Mouse (Mus musculus) heart, adult 8-10 months (tissue): Measurements from ENCODE around the gene Gcnt3. TPM values are rescaled to one million over a fixed set of nuclear protein-coding genes. Genes with fewer than 3 reads are reported as not detected.
"Not testable (repeated sequence)": the region's sequence is repeated elsewhere in the genome, so short reads cannot be mapped to it uniquely, and the experiment has no call there.

Experiments
- DNase-seq: peaks from one replicate; pipeline ENCODE4 v3.0.0; 2022; ENCODE audit warnings: low spot score
- total RNA-seq, 4 experiments: library from RNA; stranded (reverse); gene quantifications; 2 replicates each; pipeline ENCODE4 v1.2.4; 2022

The Gcnt3 gene
- total RNA-seq, 4 experiments from 2014 or later, result 0.09 to 0.14 TPM; not detected in 2

DNA sequence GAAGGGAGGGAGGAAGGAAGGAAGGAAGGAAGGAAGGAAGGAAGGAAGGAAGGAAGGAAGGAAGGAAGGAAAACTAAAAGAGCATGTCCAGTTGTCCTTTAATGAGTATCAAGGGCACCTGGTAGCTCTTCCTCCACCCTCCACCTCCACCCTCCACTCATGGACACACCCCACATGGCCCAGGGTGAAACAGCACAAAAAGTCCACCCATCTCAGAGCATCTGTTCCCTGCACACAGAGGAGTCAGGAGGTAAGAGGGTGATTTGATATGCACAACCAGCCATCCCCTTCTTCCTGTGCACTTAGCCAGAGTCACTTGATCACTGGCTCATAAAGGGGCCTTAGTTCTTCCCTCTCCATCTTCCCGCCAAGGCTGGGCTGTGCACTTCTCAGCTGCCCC is 5.0 kb upstream of the Gcnt3 start:
- no peak for DNase-seq

DNA sequence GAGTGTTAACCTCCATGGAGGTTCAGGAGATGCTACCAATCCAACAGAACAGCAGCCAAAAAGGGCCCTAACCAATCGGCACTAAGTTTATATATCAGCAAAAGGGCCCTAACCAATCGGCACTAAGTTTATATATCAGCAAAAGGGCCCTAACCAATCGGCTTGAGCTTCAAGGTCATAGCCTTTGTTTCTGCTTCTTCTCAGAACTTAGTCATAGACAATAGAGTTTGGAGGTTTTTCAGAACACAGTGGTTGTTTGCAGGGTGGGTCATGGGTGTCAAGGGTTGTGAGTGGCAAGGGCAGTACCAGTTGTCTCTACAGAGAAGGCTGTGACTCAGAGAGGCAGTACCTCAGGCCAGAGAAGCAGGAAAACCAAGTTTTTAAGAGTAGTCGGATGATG is 4.2 kb upstream of the Gcnt3 start:
- no peak for DNase-seq

DNA sequence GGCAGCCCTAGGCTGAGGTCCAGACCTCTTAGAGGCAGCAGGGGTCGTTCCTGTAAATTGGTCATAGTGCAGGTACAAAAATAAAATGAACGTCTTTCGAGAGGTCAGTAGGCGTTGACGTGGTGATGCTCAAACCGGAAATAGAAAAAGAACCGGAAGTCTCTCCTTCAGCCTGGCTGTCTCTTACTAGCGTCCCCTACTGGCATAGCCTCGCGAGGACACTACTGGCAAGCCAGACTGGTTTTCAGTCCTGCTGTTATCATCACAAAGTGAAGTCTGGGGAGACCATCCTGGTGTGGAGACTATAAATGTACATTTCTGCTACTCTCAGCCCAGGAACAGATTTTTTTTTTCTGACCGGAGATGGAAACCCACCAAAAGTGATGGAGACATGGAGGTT is 2.7 kb upstream of the Gcnt3 start:
- DNase-seq, result no peak

DNA sequence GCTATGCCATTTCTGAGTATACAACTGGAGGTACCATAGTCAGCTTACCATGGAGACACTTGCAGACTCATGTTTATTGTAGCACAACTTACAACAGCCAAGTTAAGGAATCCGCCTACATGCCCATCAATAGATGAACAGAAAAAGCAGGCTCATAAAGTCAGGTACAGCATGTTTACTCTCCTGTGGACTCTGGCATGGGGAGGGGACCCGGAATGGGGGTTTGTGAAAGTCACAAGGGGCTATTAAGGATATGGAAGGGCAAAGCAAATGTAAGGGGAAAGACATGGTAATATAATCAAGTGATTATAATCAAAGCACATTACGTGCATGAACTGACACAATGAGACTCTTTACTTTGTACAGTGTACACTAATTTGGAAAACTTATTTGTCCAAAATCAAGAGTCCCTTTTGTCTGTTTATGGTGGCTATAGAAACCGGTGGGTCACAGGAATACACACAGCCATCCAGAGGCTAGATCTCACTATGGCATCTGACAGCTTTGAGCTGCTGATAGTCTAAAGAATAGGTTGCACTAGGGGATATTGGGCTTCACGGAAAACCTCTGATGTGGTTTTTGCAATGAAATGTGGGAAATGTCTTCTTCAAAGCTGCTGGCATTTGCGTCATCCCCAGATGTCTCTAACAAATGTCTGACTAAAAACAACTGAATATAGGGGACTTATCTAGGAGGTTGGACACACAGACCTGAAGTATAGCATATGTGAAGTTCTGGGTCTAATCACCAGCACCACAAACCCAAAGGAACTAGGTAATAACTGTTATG is 1.9 kb upstream of the Gcnt3 start:
- DNase-seq, result no peak

DNA sequence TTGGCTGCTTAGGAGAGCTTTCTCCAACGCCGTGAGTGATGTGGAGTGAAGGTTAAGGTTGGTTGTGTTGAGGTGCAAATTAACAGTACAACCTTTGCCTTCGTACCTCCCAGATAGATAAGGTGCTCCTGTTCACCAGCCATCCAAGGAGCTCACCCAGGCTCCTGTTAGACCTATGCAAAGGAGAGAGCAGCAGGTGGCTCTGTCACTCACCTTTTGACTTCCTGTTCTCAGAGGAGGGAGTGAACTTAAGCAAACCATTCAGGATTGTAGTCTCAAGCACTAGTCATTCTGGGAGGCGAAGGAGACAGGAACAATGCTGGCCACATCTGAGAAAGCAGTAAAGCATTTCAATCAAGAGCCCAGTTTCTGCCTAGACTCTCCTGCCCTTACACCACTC is 1.2 kb downstream of the Gcnt3 start:
- DNase-seq, result no peak

DNA sequence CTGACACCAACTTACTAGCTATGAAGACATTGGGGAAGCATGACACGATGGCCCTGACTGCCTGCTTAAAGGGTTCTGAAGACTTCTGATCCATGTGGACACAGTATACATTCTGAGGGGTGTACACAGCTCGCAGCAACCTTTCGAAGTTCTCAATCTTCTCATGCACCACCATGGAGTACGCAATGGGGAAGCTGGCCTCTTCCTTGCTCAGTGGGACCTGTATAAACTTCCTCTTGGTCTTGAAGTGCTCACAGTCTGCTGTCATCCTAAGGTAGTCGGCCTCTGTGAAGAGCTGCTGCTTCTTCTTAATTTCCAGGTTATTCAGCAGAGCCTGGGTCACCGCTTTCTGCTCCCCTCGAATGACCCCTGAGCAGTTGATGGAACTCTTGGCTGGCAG is 3.2 kb downstream of the Gcnt3 start:
- no peak for DNase-seq

DNA sequence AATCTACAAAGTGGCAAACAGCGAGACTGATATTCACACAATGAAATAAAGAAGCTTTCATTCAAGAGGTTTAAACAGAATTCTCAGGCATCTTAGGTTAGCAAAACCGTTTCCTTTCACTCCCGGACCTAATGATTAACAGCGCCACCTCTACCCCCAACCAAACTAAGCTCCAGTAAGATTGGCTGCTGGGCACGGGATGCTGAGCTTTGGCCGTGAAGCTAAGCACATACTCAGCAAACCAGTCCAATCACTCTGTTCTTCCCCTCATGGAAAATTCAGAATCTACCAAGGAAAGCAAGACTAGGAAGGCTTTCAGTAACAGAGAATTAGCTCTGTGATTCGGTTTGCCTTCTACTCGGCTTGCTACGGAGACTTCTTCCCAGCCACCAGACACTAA is 4.8 kb downstream of the Gcnt3 start:
- no peak for DNase-seq

DNA sequence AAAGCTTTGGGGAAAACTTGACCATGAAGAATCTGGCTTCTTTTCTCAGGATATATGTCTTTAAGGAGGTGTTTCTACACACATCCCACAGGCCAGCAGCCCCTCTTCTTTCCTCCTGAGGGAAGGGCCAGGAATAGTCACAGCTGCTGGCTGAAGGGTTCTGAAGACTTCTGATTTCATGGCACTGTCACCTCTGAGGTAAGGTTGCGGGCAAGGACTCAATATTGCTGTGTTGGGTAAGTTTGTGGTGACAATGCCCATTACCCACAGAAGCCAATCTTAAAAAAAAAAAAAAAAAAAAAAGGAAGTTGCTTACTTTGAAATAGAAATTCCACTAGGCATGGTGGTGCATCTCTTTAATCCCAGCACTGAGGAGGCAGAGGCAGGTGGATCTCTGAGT is 5.7 kb downstream of the Gcnt3 start:
- no peak for DNase-seq

DNA sequence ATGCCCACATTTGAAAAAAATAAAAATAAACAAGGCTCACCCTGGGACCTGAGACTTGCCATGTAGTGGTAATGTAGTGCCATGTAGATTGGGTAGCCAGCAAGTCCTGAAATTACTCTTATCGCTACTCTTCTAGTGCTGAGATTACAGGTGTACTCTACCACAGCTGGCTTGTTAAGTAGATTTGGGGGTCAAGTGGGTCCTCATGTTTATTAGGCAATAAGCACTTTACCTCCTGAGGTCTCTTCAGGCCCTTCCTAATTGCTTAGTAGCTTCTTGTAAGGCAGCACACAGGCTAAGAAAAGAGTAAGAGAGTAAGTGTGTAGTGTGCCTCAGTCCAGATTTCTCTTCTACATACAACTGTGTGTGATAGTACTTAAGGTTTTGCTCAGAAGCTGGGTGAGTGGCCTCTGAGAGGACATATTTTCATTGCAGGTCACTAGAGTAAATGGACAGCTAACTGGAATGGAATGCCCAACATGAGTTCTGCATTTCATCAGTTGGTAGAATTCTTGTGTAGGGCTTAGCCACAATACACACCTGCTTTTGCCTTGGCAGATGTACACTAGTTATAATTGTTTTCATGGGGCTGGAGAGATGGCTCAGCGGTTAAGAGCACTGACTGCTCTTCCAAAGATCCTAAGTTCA is 12.4 kb downstream of the Gcnt3 start:
- no peak for DNase-seq

DNA sequence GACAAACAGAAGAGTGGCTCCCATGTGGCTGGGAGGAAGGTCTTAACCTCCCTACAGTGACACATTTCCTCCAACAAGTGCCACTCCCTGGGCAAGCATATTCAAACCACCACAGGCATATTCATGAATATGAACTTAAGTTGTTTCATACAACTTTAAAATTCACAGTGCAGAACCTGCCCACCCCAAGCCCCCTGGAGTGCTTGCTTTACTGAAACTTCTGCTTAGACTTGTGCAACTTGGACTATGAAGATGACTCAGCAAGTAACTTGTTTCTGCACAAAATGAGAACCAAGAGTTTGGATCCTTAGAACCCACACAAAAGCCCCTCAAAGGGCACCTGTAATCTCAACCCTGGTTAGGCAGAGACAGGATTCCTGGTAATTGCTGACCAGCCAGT is 13.2 kb downstream of the Gcnt3 start:
- DNase-seq, result no peak

DNA sequence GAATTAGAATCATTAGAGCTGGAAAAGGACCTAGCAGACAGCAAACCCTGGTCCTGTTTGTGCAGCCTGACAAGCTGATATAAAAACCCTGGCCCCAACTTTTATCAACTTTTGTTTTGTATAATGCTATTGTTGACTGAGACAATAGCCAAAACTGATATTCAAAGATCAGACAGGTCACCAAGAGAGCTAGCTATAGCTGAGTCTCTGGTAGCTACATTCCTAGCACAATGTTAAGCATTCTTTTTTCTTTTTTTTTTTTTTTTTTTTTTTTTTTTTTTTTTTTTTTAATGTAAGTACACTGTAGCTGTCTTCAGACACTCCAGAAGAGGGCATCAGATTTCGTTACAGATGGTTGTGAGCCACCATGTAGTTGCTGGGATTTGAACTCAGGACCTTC is 14.3 kb downstream of the Gcnt3 start:
- not testable (repeated sequence) for DNase-seq

DNA sequence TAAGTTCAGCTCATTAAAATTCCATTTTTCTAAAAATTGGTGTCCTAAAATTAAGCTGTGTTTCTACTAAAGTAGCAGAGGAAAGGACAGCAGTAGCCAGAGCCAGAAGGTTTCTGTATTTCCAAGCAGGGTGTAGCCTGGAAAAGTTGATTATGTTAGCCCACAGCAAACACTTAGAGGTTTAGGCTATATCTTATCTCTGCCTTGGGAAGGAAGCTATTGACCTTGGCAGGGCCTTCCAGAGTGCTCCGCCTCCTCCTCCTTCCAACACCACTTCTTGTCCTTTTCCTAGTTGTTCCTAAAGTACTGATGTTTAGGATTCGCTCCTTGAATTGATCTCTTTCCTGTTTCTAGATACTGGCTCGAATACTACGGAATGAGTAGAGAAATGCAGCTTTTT is 15.8 kb downstream of the Gcnt3 start:
- peak; percentile 54 for DNase-seq

DNA sequence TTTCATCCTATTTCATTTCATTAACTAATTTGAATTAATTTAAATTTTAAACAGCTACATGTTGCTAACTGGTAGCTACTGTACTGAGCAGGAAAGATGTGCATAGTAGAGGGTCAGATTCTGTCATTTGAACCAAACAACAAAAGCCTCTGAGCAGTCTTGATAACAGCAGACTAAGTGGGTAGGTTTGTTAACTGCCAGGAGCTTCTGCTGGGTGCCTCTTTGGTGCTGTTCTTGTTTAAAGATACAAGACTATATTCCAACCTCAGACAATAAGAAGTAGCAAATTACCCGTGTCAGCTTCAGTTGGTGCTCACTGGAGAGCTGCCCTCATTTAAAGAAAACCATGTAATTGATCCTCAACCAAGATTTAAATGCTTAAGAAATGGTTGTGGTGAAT is 16.3 kb downstream of the Gcnt3 start:
- DNase-seq, result no peak

DNA sequence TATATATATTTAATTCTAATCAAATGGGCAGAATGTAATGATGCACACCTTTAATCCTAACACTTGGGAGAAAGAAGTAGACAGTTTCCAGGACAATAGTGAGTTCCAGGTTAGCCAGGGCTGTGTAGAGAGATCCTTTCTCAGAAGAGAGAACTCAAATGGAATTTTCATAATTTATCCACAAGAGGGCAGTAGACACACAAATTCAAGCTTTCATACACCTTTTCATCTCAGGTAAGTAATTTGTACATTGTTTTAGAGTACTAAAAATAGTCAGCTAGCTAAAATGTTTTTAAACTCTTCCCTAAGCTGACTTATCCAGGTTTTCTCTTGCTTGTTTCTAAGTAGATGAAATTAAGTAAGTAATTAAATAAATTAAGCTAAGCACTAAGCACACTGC is 19.0 kb downstream of the Gcnt3 start:
- no peak for DNase-seq

DNA sequence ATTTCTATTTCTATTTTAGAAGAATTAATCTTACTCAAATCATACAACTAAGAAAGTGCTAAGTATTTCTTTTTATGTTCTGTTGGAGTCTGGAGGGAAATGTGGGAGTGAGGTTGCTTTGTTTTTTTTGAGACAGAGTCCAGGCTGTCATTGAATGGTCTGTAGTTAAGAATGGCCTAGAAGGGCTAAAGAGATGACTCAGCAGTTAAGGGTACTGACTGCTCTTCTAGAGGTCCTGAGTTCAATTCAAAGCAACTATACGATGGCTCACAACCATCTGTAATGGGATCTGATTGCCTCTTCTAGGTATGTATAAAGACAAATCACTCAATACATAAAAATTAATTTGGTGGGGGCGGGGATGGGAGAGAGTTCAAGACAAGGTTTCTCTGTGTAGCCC is 22.3 kb downstream of the Gcnt3 start:
- no peak for DNase-seq

DNA sequence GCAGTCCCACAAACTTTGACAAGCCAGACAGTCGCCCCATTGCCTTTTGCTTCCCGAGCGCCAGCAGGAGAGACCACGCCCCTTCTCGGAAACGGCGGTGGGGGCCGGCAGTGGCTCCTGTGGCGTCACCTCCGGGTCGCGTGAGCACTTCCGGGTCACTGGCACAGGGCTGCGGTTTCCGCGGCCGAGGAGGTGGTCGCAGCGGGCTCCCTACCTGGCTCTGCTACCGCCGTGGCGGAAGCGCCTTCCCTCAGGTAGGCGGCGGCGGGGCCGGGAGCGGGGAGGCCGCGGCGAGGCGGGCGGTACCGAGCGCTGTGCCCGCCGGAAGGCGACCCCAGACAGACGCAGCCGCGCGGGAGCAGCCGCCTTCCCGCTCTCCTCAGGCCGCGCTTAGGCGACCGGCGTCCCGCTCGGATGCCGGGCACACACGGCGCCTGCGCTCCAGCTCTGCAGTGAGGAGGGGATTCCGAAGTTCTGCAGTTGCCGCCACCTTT is 25.4 kb downstream of the Gcnt3 start, which contains the start of gene Gtf2a2:
Gtf2a2 (plus strand) TSS at position 143 of the 494 bp plus-strand sequence.
- peak; percentile 89 for DNase-seq

DNA sequence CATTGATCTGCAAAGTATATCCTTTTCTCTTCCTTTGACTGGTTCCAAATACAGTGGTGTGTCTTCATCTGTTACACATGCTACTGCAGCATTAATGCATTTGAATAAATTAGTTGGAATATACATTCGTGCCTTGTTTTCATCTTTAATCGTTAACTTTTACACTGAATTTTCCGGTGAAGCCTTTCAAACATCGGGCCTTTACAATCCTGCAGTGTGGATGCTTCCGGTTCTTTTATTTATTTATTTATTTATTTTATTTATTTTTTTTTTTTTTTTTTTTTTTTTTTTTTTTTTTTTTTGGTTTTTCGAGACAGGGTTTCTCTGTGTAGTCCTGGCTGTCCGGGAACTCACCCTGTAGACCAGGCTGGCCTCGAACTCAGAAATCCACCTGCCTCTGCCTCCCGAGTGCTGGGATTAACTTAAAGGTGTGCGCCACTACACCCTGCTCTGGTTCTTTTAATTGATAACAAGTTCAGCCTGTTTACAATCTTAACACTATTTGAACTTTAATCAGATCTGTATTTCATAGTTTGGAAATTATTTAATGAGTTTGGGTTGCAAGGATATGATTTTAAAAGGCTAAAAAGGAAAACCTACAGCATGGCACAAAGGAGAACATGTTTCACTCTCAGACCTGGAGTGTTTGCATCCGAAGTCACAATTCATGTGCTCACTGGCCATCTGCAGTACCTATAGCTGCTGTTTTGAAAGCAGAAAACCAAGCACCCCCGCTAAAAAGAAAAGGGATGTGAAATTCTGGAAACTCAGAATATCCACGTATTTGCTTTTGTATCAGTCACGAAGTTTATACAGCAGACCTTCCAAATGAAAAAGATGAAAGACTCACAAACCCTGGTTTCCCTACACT is 26.1 kb downstream of the Gcnt3 start:
- no peak for DNase-seq

DNA sequence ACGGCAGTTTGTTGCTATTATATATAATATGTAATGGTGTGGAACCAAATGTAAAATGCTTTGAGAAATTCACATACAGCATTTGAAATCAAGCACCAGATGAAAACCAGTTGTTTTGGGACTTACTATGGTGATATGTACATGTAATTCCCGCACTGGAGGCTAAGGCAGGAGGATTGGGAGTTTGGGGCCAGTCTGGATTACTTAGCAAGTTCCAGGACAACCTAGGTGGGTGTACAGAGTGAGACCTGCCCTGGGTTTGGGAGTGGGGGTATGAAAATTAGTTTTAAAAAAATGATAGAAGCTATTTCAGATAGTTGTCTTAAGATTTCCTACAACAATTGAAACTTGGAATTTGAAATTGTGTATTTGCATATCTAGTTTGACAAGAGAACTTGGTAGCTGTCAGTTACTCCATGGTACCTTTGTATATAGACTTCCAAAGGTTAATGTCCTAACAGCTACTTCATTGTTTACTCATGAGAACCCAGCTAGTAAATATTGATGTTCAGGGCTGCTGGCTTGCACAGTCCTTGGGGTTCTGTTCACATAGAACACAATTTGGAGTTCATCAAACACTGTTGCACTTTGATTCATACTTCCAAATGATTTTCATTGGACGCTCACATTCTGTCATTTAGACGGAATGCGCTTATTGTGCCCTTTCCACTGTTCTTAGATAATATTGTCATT is 27.0 kb downstream of the Gcnt3 start:
- DNase-seq, result no peak

DNA sequence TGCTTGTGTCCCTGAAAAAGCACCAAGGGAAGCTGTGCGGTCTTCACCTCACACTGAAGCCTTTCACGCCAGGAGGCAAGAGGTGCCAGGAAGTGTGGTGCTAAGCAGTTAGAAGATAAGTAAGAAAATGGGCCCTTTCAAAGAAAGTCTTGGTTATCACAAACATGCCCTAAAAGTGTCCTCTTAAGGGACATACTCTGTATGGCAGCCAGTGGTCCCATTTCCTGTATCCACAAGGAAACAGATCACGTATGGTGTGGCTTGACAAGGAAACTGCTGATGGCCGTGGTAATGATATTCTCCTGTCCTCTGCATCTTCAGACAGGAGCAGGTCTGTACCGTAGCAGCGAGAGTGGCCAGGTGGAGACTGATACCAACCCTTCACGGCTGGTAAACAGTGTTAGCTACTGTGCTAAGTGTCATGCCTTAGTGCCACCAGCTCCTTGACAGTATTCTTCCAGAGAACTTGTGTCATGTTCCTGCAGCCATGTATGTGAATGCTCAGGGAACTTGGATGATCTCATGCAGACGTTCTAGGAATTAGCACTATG is 28.1 kb downstream of the Gcnt3 start:
- no peak for DNase-seq

DNA sequence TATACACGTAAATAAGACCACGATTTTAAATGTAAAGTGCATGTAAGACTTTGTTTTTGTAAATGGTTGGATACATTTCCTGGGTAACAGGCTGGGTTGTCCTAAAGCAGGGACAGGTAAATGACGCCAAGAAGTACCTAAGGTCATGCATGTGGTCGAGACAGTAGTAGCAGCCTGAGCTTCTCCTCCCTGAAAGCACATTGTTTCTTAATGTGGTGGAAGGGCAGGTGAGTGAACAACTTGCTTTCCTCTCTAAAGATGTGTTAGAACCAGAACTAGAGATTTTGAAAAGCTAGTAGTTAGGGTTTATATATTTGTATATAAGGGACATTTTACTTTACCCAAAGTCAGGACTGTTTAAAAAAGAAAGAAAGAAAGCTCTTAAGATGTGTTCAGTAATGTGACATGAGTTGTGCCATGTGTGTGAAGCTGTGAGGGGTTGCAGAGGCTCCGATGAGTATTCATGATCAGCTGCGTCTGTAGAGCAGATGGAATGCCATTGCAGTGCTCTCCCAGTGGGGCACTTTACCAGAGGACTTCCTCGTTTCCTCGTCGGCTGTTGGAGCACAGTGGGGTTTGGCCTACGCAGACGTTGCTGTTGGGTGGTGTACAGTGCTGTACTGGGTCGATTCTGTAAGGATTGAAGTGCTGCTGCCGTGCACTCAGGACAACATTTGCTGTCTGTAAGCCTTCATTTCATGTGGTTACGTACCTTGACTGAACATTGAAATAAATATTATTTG is 30.2 kb downstream of the Gcnt3 start:
- DNase-seq, result no peak

DNA sequence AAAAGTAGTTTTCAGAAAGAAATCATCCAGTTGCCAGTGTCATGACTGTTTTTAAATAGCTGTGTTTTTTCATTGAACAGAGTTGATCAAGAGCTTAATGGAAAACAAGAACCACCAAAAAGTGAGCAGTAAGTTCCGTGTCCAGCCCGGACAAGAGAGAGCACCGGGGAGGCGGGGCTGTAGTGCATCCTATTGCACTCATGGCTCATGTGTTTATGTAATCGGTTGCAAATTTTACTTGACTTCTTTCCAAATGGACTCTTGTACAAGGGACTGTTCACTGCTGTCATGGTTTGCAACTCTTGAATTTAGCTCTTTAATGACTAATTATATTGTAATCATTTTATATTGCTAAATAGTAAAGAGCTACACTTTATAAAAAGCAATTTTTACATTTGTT is 30.9 kb downstream of the Gcnt3 start:
- no peak for DNase-seq
